Mouse (Mus musculus) heart, postnatal 10 days (tissue): ENCODE data around the gene Aldh8a1. TPM values are rescaled to one million over a fixed set of nuclear protein-coding genes. Genes with fewer than 3 reads are reported as not detected.

Experiments
- DNase-seq, 2 experiments: peaks; one replicate each; pipeline ENCODE4 v3.0.0; 2021
- intact Hi-C: fragments of 180-260 bp; cut with DNase I; formaldehyde crosslinking; loops from one replicate; pipeline ENCODE4 v1.15.1; 2025
- total RNA-seq, 2 experiments: library from RNA; stranded (reverse); gene quantifications; 2 replicates each; pipeline ENCODE4 v1.2.3; 2021

Gene Aldh8a1
- total RNA-seq, 2 experiments from 2014 or later, result not detected

DNA sequence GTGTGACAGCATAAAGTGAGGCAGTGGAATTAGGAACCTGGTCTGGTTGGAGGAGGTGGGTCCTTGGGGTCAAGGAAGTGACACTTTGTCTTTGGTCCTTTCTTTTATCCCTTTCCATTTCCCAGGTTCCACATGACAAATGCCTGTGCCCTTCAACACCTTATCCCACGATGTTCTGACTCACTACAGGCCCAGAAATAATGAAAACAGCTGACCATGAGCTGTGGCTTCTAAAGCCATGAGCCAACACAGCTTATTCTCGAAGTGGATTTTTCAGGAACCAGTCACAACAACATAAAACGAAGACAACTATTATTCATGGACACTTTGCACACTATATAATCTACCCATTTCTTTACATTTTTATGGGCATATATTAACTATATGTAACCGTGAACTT lies 37.9 kb downstream of the Aldh8a1 start:
- DNase-seq, result no peak
- intact Hi-C loops, result no loop called here

DNA sequence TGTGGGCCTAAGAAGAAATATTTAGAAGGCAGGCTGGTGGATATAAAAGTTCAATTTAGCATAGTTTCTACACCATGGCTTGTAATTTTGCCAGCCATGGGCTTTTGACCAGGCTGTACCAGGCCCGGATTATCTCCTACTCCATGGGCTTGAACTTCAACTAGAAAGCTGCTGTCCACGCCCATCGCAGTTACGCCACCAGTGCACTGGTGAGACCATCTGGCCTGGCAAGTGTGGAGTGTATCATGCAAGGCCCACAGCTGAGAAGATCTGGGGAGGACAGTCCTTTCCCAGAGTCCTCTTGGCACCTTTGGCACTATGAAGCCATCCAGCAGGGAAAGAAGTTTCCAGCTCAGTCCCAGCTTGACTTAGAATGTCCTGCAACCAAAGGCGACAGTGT lies 39.1 kb downstream of the Aldh8a1 start:
- no peak for DNase-seq
- intact Hi-C loops, result no loop called here

DNA sequence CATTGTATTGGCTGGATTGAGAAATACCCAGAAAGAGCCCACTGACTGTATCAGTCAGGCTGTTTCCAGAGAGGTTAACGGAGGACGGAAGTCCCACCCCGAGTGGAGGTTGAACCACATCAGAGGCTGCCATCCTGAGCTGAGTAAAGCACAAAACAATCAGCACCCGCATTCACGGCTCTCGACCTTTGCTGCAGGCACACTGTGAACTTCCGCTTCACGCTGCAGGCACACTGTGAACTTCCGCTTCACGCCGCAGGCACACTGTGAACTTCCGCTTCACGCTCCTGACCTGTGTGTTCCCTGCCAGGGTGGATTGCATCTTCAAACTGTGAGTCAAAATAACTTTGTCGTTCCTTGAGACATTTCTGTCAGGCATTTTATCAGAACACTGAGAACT lies 42.1 kb downstream of the Aldh8a1 start:
- intact Hi-C loops, result no loop called here
- no peak for DNase-seq

- DNase-seq, result peak; percentile 19 to 60
- intact Hi-C loops, result no loop called here
Observed at GRCm38 (mm10) chr10:21420457-21421424, 43.6 kb downstream of the Aldh8a1 start.

DNA sequence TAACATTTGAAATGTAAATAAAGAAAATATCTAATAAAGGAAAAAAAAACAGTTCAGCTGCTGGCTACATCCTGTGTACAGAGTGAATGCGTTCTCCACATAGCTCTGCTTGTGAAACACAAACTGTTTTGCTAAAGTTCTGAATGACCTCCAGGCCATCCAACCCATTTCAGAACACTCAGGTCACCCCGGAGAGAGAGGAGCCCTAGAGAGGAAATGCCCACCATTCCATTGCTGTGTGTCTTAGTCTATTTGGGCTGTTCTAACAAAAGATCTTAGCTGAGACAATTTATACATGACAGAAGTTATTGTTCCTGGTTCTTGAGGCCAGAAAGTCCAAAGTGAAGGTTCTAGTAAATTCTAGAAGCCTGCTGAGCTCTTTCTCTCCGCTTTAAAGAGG lies 49.4 kb downstream of the Aldh8a1 start:
- intact Hi-C loops, result no loop called here
- no peak for DNase-seq

DNA sequence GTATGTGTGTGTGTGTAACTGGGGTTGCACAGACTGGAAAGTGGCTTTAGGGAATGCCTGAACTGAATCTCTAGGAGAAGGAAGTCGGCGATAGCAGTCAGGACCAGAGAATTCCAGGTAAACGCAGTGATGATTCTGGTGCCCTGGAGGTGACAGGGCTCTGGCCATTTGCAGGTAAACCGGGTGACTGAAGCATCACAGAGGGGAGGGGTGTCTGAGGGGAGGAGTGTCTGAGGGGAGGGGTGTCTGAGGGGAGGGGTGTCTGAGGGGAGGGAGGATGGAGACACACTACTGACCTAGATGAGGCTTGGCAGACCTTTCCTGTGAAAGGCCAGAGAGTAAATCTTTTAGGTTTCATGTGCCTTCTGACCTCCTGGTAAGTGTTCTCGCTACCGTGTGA lies 50.9 kb downstream of the Aldh8a1 start:
- no peak for DNase-seq
- intact Hi-C loops, result no loop called here

GRCm38 (mm10) chr10:21439268-21439667 lies 62.2 kb downstream of the Aldh8a1 start:
- DNase-seq, result no peak
- intact Hi-C loops, result no loop called here

DNA sequence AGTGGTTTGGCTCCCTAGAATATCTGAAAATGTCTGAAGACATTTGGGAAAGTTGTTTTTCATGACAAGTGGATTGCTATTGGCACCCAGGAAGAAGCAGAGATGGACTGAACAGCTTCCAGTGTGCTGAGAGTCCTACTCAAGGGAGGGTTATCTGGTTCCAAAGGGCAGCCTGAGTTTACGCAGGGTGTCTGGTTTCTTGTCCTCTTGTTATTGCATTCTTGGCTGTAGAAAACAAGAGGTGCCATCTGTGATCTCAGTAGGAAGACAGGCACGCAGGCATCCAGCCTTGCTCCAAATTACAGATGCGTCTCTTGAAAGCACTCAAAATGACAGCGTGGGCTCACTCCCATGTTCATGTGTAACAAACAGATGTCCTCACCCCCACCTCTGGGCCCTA lies 63.9 kb downstream of the Aldh8a1 start:
- no peak for DNase-seq
- intact Hi-C loops, result no loop called here

- intact Hi-C loops, result no loop called here
- no peak for DNase-seq
Observed at GRCm38 (mm10) chr10:21441690-21442089, 64.6 kb downstream of the Aldh8a1 start.

DNA sequence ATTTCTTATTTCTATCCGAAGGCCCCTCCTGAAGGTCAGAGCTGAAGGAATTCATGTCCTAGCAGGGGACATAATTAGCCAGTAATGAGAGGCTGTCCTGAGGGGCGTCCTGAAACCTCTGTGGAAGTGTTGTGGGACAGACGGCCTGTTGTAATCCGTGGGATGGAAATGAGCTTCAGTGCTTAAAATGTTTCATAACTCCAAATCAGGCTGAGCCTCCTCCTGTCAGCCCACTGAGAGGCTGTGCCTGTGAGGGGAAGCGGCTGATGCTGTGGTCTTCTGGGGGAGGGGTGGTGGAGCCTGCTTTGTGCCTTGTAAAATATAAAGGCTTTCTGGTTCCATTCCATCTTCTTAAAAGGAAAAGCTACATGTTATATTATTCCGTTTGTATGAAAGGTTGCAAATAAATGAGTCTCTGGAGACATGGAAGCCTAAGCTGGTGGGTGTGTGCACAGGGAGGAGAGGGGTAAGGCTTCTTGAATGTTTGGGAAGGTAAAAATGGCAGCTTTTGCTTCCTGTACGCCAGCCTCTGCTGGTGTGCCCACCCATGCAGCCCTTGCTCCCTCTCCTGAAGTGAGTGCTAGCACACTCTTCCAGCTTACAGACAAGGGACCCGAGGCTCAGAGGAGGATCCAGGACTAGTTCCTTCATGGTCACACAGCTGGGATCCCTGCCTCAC lies 66.7 kb downstream of the Aldh8a1 start:
- no peak for DNase-seq
- intact Hi-C loops, result no loop called here

GRCm38 (mm10) chr10:21444410-21444809 lies 67.3 kb downstream of the Aldh8a1 start:
- intact Hi-C loops, result no loop called here
- no peak for DNase-seq

Other genes with a start within 250 kb of the Aldh8a1 start
- 1 to 10 TPM in 1 of 2 experiments, under 1 TPM in 1; 0.50 to 1.2 TPM for gene Myb, start 216.3 kb upstream of the Aldh8a1 start, total RNA-seq
- gene Hbs1l, start 81.3 kb upstream of the Aldh8a1 start, total RNA-seq, result 10 to 100 TPM; 56.6 to 60.9 TPM
- not detected for gene 1700020N01Rik, start 215.9 kb downstream of the Aldh8a1 start, total RNA-seq